Mouse (Mus musculus) left cerebral cortex, adult 8-10 months (tissue): ENCODE measurements at regions not wholly inside any gene's neighbourhood (a gene's known extent, or its start where the extent isn't known, plus 50 kb on each side); places are given as distances from the start of the nearest gene placed in this dataset.

Experiments used
- DNase-seq, 2 experiments: peaks; one replicate each; pipeline ENCODE4 v3.0.0; 2022; ENCODE audit warnings: low spot score in 2 of 2

- peak; percentile 5 to 25 for DNase-seq
Observed at GRCm38 (mm10) chr9:98690839-98691516, 89.5 kb upstream of the Mrps22 start.

GRCm38 (mm10) chr9:98685548-98685947, 84.1 kb upstream of the Mrps22 start:
- DNase-seq = no peak

- DNase-seq = no peak
Observed at GRCm38 (mm10) chr9:98684336-98684735, 82.9 kb upstream of the Mrps22 start.

GRCm38 (mm10) chr9:98675612-98676011, 74.2 kb upstream of the Mrps22 start:
- no peak for DNase-seq

GRCm38 (mm10) chr9:98673461-98674114, 72.1 kb upstream of the Mrps22 start:
- no peak for DNase-seq

GRCm38 (mm10) chr9:98672361-98672760, 70.9 kb upstream of the Mrps22 start:
- DNase-seq = no peak

- no peak for DNase-seq
Observed at GRCm38 (mm10) chr9:98668423-98669330, 67.2 kb upstream of the Mrps22 start.

- DNase-seq = no peak
Observed at GRCm38 (mm10) chr9:98667072-98667471, 65.6 kb upstream of the Mrps22 start.

- no peak for DNase-seq
Observed at GRCm38 (mm10) chr9:98663011-98663410, 61.6 kb upstream of the Mrps22 start.

GRCm38 (mm10) chr9:98651681-98652080, 50.2 kb upstream of the Mrps22 start:
- no peak for DNase-seq
